Mouse (Mus musculus) frontal cortex, postnatal 25 days (tissue): ENCODE data around the gene Rnf227.
A peak's percentile ranks its signal among the peaks of the same experiment; 100 is the strongest.

Experiments
- DNase-seq, 2 experiments: peaks; one replicate each; pipeline ENCODE4 v3.0.0; 2022; ENCODE audit warnings: low spot score in 2 of 2

The Rnf227 gene

GRCm38 (mm10) chr11:69331152-69331551 lies 9.1 kb upstream of the Rnf227 start:
- DNase-seq, result no peak

- DNase-seq, result peak; percentile 61 to 71
Observed at GRCm38 (mm10) chr11:69331929-69332405, 8.3 kb upstream of the Rnf227 start.

DNA sequence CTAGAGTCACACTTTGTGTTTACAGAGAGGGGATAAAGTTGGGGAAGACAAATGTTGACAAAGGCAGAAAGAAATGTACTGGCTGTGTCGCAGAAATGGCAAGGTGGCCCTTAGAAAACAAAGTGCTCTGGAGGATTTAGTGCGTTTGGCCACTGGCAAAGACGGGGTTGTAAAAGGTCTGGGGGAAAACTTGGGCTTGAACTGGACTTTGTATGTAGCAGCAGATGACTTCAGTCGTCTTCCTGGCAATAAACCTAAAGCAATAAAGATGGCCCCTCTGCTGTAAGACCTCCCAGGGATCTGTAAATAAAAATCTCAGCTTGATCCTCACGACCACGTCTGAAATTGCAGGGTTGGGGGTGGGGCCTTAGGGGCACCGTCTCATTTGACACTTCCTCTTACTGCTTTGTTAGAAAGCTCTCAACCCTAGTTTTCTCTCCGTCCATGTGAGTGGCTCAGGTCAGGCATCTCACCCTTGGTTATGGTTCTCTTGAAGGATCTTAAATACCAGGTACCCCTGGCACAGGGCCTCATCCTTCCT lies 7.5 kb upstream of the Rnf227 start:
- DNase-seq, result no peak

- DNase-seq, result no peak
Observed at GRCm38 (mm10) chr11:69333922-69334321, 6.3 kb upstream of the Rnf227 start.

- no peak for DNase-seq
Observed at GRCm38 (mm10) chr11:69334796-69335195, 5.5 kb upstream of the Rnf227 start.

DNA sequence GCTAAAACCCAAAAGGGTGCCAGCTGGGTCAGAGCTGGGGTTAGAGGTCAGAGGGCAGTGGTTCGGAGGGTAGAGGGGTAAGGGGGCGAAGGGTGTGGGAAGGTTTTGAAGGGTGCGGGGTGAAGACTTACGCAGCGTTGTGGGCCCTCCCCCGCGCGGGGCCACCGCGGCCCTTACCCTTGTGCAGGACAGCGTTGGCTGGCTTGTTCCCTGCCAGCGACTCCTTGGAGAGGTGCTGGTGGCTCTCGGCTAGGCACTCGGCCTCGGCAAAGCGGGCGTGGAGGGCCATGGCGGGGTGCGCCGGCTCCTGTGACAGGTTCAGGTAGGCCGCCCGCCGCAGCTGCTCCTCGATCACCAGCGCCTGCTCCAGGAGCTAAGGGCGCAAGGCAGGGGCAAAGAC lies 6.2 kb downstream of the Rnf227 start:
- DNase-seq, result no peak

DNA sequence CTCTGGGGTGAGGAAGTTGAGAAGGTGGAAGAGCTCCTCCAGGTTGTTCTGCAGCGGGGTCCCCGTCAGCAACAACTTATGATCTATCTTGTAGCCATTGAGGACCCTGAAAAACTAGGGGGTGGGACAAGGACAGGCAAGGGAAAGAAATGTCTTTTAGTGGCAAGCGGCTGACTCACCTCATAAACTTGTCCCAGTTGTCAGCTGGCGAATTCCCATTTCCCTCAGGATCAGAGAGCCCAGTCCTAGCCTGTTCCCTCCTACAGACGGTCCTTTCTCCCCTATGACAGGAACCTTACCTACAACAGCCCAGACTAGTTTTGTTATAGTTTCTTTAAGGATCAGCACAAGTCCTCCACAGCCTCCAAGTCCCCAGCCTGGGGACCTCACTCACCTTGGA lies 16.3 kb downstream of the Rnf227 start:
- DNase-seq, result no peak

DNA sequence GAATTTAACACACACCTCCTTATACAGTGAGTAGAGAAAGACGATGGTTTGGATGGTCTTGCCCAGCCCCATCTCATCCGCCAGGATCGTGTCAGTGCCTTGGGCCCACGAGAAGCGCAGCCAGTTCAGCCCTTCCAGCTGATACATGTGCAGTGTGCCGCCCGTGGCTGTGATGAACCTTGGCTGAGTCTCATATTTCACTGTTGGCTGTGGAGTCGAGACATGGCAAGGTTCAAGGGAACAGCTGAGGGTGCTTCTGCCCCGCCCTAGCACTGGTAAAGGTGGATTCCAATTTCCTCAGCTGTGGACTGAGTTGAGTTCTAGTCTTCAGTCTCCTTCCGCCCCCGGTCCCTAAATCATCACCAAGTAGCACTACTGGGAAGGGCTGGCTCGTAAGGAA lies 17.4 kb downstream of the Rnf227 start:
- no peak for DNase-seq

GRCm38 (mm10) chr11:69362021-69362420 lies 21.8 kb downstream of the Rnf227 start:
- no peak for DNase-seq

- no peak for DNase-seq
Observed at GRCm38 (mm10) chr11:69362479-69362878, 22.2 kb downstream of the Rnf227 start.

- no peak for DNase-seq
Observed at GRCm38 (mm10) chr11:69364376-69364775, 24.1 kb downstream of the Rnf227 start.

DNA sequence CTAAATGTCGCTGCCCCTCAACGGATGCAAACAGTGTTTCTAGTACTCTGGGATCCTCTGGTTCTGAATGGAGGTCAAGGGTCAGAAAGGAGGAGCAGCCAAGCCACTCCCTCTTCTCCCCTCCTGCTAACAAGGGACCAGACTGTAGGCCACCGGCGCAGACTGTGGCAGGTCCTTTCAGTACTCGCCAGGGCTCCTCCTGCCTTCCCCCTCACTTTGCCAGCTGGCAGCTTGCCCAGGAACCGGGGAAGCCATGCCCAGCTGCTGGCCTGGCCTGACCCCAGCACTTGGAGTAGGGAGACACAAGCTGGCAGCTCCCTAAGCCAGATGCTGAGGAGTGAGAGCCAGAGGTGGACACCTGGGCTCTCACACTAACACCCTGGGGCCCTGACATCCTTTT lies 24.6 kb downstream of the Rnf227 start:
- peak; percentile 74 to 79 for DNase-seq

- no peak for DNase-seq
Observed at GRCm38 (mm10) chr11:69365722-69366121, 25.5 kb downstream of the Rnf227 start.

GRCm38 (mm10) chr11:69366157-69366854 lies 26.0 kb downstream of the Rnf227 start:
- peak; percentile 85 to 92 for DNase-seq

DNA sequence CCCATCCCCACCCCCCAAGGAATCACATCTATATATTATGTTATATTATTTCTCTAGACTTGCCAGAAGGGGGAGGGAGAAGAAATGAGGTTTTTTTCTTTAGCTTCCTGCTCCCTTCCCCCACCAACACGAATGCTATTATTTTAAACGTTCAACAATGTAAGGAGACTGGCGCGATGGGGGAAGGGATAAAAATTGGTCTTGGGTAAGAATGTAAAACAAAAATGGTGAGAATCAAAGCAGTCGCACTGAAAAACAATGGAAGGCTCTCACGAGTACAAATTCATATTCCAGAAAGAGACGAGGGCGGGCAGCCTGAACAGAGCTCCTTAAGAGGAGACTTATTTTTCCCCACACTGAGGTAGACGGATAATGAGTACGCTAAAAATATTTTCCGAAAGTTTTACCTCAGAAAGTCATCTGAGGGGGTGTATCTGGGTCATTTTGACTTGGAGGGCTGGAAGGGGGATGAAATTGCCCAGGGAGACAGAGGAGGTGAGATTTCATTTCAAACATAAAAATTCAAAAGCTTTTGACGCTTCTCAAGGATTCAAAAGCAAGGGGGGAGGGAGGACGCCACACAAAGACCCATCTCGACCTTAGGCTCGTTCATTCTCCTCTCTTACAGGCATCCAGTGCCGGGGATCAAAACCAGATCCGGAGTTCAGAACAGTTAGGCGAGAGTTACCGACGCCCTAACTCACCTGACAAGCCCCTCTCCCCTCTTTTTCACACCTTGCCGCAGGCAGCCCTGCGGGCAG lies 26.8 kb downstream of the Rnf227 start:
- peak in 1 of 2 experiments; percentile 29 for DNase-seq

DNA sequence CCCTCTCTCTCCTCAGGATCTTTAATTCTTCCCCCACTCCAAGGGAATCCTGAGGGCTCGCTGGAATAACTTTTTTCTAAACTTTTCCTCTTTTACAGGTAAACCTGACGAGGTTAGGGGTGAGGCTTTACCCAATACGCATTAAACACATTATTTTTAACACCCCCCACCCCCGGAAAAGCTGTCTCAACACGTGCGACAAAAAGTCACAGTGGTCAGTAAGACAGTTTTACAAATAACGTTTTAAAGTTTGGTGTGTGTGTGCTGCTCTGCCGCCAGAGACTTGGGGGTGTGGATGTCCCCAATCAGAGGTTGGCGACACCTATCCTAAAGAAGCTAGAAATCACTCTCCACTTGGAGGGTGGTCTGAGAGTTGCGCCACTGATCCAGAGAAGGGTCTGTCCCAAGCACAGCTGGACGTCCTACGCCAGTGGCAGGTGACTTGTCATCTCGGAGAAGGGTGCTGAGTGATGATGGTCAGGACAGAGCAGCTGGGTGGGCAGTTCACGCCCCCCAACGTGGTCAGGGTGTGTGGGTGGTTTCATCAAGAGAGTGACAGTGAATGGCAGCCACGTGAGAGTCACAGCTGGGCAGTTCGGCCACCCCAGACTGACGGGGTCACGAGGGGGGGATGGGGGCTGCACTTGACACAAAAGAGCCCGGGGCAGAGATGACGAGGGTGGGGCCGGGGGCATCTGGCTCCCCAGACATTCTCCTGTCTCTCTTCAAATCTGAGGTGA lies 27.5 kb downstream of the Rnf227 start:
- DNase-seq, result peak in 1 of 2 experiments; percentile 21

DNA sequence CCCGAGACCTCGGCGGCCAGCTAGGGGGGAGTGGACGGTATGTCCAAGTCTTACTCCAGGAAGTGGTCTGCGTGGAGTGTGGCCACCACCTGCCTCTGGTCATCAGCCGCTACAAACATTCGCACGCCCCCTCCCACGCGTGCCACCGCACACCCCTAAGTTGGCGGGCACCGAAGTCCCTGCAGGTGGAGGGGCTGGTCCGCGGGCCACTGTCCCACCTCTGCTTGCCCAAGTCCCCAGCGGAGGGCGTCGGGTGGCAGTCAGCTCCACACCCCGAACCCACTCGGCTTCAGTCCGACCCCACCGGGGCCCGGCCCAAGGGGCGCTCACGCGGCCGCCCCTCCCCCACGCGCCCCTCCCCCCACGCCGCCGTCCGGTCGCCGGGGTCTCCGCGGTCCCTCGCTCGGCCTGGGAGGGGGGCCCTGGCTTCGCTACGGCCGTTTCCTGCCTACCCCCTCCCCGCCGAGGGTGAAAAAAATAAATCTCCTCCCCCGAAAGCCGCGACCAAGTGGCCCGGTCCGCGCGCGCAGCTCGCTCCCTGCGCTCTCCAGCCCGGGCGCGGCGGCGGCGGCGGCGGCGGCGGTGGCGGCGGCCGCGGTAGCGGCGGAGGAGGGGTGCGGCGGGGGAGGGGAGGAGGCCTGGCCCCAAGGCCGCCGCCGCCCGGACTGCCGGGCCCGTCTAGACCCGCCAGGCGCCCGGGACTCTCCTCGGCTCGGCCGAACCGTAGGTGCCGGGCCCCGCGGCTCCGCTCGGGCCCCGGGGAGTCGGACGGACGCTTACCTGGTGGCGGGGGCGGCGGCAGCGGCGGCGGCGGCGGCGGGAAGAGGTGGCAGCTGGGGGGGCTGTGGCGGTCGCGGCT lies 28.3 kb downstream of the Rnf227 start:
- peak in 1 of 2 experiments; percentile 38 for DNase-seq

- DNase-seq, result no peak
Observed at GRCm38 (mm10) chr11:69369215-69369989, 29.1 kb downstream of the Rnf227 start, which contains the start of gene Chd3. Gene Chd3, minus strand, starts transcription at chr11:69369406.

- DNase-seq, result no peak
Observed at GRCm38 (mm10) chr11:69369990-69370816, 29.9 kb downstream of the Rnf227 start.
